Mouse (Mus musculus) brown adipose tissue, adult 24 weeks (tissue): ENCODE measurements around the gene Nup93. TPM values are rescaled to one million over a fixed set of nuclear protein-coding genes. Genes with fewer than 3 reads are reported as not detected.

ENCODE experiments used
- polyA plus RNA-seq: library from polyadenylated mRNA; stranded (reverse); fragments of >200 nt; gene quantifications from 2 replicates; pipeline ENCODE4 v1.2.4, GENCODE M21; 2012; ENCODE audit not compliant: missing spikeins, insufficient read depth, insufficient read length

The Nup93 gene
- polyA plus RNA-seq, 1 experiment, result 6.4 TPM

Other genes with a start within 250 kb of the Nup93 start
- 45.8 and 66.8 TPM in 2 replicates for gene Amfr, start 201.7 kb upstream of the Nup93 start, polyA plus RNA-seq
- gene Nudt21, start 177.5 kb upstream of the Nup93 start, polyA plus RNA-seq, result 27.6 and 28.7 TPM in 2 replicates
- gene Ogfod1, start 177.4 kb upstream of the Nup93 start, polyA plus RNA-seq, result 6.5 and 11.2 TPM in 2 replicates
- gene Bbs2, start 115.6 kb upstream of the Nup93 start, polyA plus RNA-seq, result 8.3 and 10.9 TPM in 2 replicates
- not detected in 2 replicates for gene Mt4, start 77.4 kb upstream of the Nup93 start, polyA plus RNA-seq
- gene Mt3, start 62.0 kb upstream of the Nup93 start, polyA plus RNA-seq, result not detected in 2 replicates
- 62.4 and 160 TPM in 2 replicates for gene Mt2, start 41.9 kb upstream of the Nup93 start, polyA plus RNA-seq
- 526 and 987 TPM in 2 replicates for gene Mt1, start 35.5 kb upstream of the Nup93 start, polyA plus RNA-seq
- gene Slc12a3, start 114.6 kb downstream of the Nup93 start, polyA plus RNA-seq, result not detected in 2 replicates
- 54.7 and 91.5 TPM in 2 replicates for gene Herpud1, start 171.9 kb downstream of the Nup93 start, polyA plus RNA-seq
- 5.0 and 7.6 TPM in 2 replicates for gene Nlrc5, start 219.8 kb downstream of the Nup93 start, polyA plus RNA-seq